In genomic region chr10:84903742-84904141, GRCm38 (mm10) we compare ENCODE assay signal across 8 mouse cellular contexts. TPM values are rescaled to one million over a fixed set of nuclear protein-coding genes. Genes with fewer than 3 reads are reported as not detected.
DNase-seq lines count a peak whose midpoint lies in the region; ATAC-seq and TF ChIP-seq lines count a peak whose summit lies in the region.

No protein-coding gene starts in this region.

- H3K9ac ChIP-seq in hindbrain, embryonic 13.5 days: 0 out of 2 replicates have a peak overlapping the region, but pooled peaks have one; percentile 3
- no peak overlapping the region for H3K9ac ChIP-seq in liver, embryonic 14.5 days (replicated peaks)

- H3K9me3 ChIP-seq in hindbrain, embryonic 13.5 days: no peaks in the 10 kb centered on the region
- H3K9me3 ChIP-seq in liver, embryonic 14.5 days (ENCODE audit: control insufficient read depth, low read length): no peaks in the 10 kb centered on the region

- peak; percentile 36; the same call in 1 of the 2 replicates for ATAC-seq in hindbrain, embryonic 13.5 days (ENCODE audit: low FRiP score)
- no peak for ATAC-seq in liver, embryonic 14.5 days (ENCODE audit: insufficient read depth)

- 15% methylated on average over 5 of the region's 5 CpGs for WGBS in hindbrain, embryonic 13.5 days
- WGBS in liver, embryonic 14.5 days (ENCODE audit: insufficient replicate concordance): 14% methylated on average over 5 of the region's 5 CpGs

- peak overlapping the region; percentile 56 for H3K27ac ChIP-seq in hindbrain, embryonic 13.5 days
- H3K27ac ChIP-seq in liver, embryonic 14.5 days: no peak overlapping the region

- no peak for TF ChIP-seq EP300 in liver, embryonic 14.5 days (IDR thresholded peaks at IDR 0.05; ENCODE audit: low read depth)

- no peaks in the 10 kb centered on the region; the same call in 1 of the 2 replicates for H3K36me3 ChIP-seq in hindbrain, embryonic 13.5 days
- no peaks in the 10 kb centered on the region for H3K36me3 ChIP-seq in liver, embryonic 14.5 days (replicated peaks; ENCODE audit: control insufficient read depth, insufficient read depth, low read depth)

- peak overlapping the region; percentile 22 for H3K4me2 ChIP-seq in hindbrain, embryonic 13.5 days
- H3K4me2 ChIP-seq in liver, embryonic 14.5 days (ENCODE audit: low read depth): peak overlapping the region; percentile 13; the same call in 1 of the 2 replicates

- H3K27me3 ChIP-seq in hindbrain, embryonic 13.5 days: no peaks in the 10 kb centered on the region
- no peaks in the 10 kb centered on the region for H3K27me3 ChIP-seq in liver, embryonic 14.5 days (ENCODE audit: control insufficient read depth, insufficient read depth, low read length)

- no peak for TF ChIP-seq CTCF in liver, embryonic 14.5 days (IDR thresholded peaks at IDR 0.05; ENCODE audit: low read depth)

- DNase-seq in frontal cortex, postnatal 36 days (ENCODE audit: low spot score in 2 of 2): peak; percentile 28 to 47
- no peak for DNase-seq in frontal cortex, postnatal 25 days (ENCODE audit: low spot score in 2 of 2)
- peak; percentile 48 to 56 for DNase-seq in right cerebral cortex, postnatal 10 days (ENCODE audit: low spot score in 2 of 2)
- no peak for DNase-seq in right cerebral cortex, postnatal 36 days (ENCODE audit: low spot score in 2 of 2)
- DNase-seq in liver, embryonic 14.5 days (ENCODE audit: low read depth in 3 of 3, low spot score in 3 of 3): no peak
- peak; percentile 59 for DNase-seq in thymus, postnatal 0 days (ENCODE audit: low spot score)
- DNase-seq in urinary bladder, adult 2 months (ENCODE audit: low spot score): no peak

- H3K4me3 ChIP-seq in hindbrain, embryonic 13.5 days: no peak overlapping the region
- H3K4me3 ChIP-seq in liver, embryonic 14.5 days (ENCODE audit: insufficient read depth in 1 of 2, low read depth in 2 of 2, low read length in 2 of 2): no peak overlapping the region

- H3K4me1 ChIP-seq in hindbrain, embryonic 13.5 days (replicated peaks): peaks cover 34% of the 10 kb centered on the region
- H3K4me1 ChIP-seq in liver, embryonic 14.5 days (replicated peaks; ENCODE audit: control insufficient read depth in 2 of 2, insufficient read depth in 2 of 2, low read length in 1 of 2): peaks cover 0 to 5% of the 10 kb centered on the region in 2 experiments; a peak in 2 of 4 replicates

RNA-seq across cellular contexts. Expression of gene Ric8b, which starts 13.7 kb away (rescaled TPM):
- 49.6 and 49.9 TPM in 2 replicates for polyA plus RNA-seq in hindbrain, embryonic 13.5 days (2015; fragmentation: Nextera tagmentation; extraction: Ambion mirVana)
- 4.2 and 4.5 TPM in 2 replicates for polyA plus RNA-seq in liver, embryonic 14.5 days (2012; rRNA removed)
- 2.6 and 2.8 TPM in 2 replicates for polyA plus RNA-seq in liver, embryonic 14.5 days (2014; fragmentation: Nextera tagmentation; extraction: Ambion mirVana)
- 8.6 and 8.9 TPM in 2 replicates for polyA plus RNA-seq in thymus, postnatal 0 days (2015; fragmentation: Nextera tagmentation; extraction: Ambion mirVana)
- polyA plus RNA-seq in urinary bladder, adult 2 months (2012; rRNA removed): 21.7 and 23.7 TPM in 2 replicates

Comparison
In these comparisons a context has a peak if more than half of its experiments do, and no peak if none do; other contexts are left out.
1. DNase-seq: peak in frontal cortex, postnatal 36 days (2 of 2), right cerebral cortex, postnatal 10 days (2 of 2) and thymus, postnatal 0 days (single experiment); none in frontal cortex, postnatal 25 days (0 of 2), right cerebral cortex, postnatal 36 days (0 of 2), liver, embryonic 14.5 days (0 of 3) and urinary bladder, adult 2 months (single experiment).